Mouse (Mus musculus) embryonic facial prominence, embryonic 14.5 days (tissue): ENCODE results near the gene Nr3c2. TPM values are rescaled to one million over a fixed set of nuclear protein-coding genes. Genes with fewer than 3 reads are reported as not detected.

Experiments used
- ATAC-seq: fragments of 200-750 bp; cut with Nextera tagmentation; 2 replicates; pipeline ENCODE4 v1.8.0; 2017; ENCODE audit warnings: low read depth, moderate number of reproducible peaks, moderate TSS enrichment
- DNase-seq: peaks from one replicate; pipeline ENCODE4 v3.0.0-alpha.2; 2015; ENCODE audit warnings: low spot score
- H3K27ac ChIP-seq: fragments of 300-500 bp; sonication (generic); replicated peaks from 2 replicates; pipeline ENCODE4 v1.5.1; 2014; ENCODE audit warnings: low read depth, mild to moderate bottlenecking, low read length, moderate library complexity
- H3K27me3 ChIP-seq: fragments of 300-500 bp; sonication (generic); replicated peaks from 2 replicates; pipeline ENCODE4 v1.6.1; 2014; ENCODE audit warnings: low read length; ENCODE audit not compliant: control insufficient read depth, insufficient read depth
- H3K36me3 ChIP-seq: fragments of 300-500 bp; sonication (generic); 2 replicates; pipeline ENCODE4 v1.6.1; 2014; ENCODE audit warnings: low read length, mixed read lengths; ENCODE audit not compliant: control insufficient read depth, insufficient read depth
- H3K4me1 ChIP-seq: fragments of 300-500 bp; sonication (generic); 2 replicates; pipeline ENCODE4 v1.6.1; 2014; ENCODE audit warnings: antibody characterized with exemption, low read length; ENCODE audit not compliant: control insufficient read depth, insufficient read depth
- H3K4me2 ChIP-seq: fragments of 300-500 bp; sonication (generic); 2 replicates; pipeline ENCODE4 v1.6.1; 2014; ENCODE audit warnings: low read depth, mild to moderate bottlenecking, low read length, moderate library complexity, mixed read lengths
- H3K4me3 ChIP-seq: fragments of 300-500 bp; sonication (generic); 2 replicates; pipeline ENCODE4 v1.5.1; 2014; ENCODE audit warnings: low read depth, mild to moderate bottlenecking, low read length
- H3K9ac ChIP-seq: fragments of 300-500 bp; sonication (generic); 2 replicates; pipeline ENCODE4 v1.6.1; 2014; ENCODE audit warnings: low read depth, mild to moderate bottlenecking, low read length, moderate library complexity, mixed read lengths
- H3K9me3 ChIP-seq: fragments of 300-500 bp; sonication (generic); 2 replicates; pipeline ENCODE4 v1.6.1; 2016; ENCODE audit warnings: low read length; ENCODE audit not compliant: control insufficient read depth
- WGBS: fragments of 180-500 bp; shearing (Covaris S2); extraction: QIAGEN DNeasy Blood & Tissue Kit; methylation state at CpG from one replicate; pipeline ENCODE4 v1.1.7; 2014; 5-methylcytosine and 5-hydroxymethylcytosine counted together
- polyA plus RNA-seq: library from polyadenylated mRNA; unstranded; fragments of >200 nt; fragmentation: Nextera tagmentation; extraction: Ambion mirVana; gene quantifications from 2 replicates; pipeline ENCODE4 v1.2.1, GENCODE M21; 2014

Nr3c2 gene
- 6.5 and 7.7 TPM in 2 replicates for polyA plus RNA-seq

DNA sequence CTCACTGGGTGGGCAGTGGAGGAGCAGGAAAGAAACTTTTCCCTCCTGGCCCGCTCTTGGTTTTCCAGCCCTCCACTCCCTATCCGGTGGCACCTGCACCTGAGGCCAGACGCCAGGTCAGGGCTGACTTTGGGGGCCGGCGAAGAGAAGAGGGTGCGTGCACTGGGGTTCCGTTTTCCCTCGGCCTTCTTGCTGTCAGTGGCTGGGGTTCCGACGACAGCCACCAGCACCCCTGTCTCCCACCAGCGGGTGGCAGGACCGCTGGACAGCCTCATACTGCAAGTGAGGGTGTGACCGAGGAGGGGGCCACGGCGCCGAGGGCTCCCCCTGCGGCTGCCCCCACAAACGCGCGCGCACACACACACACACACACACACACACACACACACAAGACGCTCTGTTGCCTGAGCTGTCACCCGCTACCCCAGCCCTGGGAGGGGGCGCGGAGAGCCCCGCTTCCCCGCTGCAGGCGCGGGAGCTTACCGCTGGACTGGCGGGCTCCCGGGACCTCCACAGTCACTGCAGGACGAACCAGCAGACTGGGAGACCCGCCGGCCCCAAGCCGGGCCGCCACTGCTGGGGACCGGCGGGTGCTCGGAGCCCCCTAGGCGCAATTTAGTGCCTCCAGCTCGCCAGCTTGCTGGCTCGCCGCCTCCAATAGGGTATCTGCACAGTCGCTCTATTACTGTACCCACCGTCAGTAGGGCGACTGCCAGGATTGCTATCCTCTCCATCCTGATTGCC lies at the start of gene Nr3c2:
TSS of gene Nr3c2 (plus strand) at position 32 of the 744 bp plus-strand sequence.
- H3K27me3 ChIP-seq: peaks cover 55% of the 10 kb centered on the region
- H3K9me3 ChIP-seq: no peaks in the 10 kb centered on the region

DNA sequence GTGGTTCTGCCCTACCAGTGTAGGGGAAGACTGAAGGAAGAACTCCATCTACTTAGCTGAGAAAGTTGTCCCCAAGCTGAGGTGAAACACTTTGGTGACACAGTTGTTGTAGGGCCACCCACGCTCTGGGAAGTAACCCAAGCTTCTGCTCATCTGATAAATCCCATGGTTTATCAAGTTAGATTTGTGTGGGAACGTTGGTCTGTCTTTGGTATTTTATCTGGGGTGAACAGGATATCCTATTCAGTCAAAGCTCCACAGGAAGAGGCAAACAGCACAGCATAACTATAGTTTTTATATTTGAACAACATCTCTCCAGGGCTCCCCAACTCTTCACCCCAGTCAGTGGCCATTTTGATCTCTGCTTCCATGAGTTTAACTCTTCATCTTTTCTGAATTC lies 40.7 kb upstream of the Nr3c2 start:
- Histone ChIP-seq H3K9ac (no peak overlapping the region), H3K4me1 (no peaks in the 10 kb centered on the region), H3K27me3 (no peaks in the 10 kb centered on the region), H3K27ac (no peak overlapping the region), H3K36me3 (no peaks in the 10 kb centered on the region), H3K4me3 (no peak overlapping the region), H3K9me3 (no peaks in the 10 kb centered on the region), H3K4me2 (no peak overlapping the region)
- ATAC-seq (no peak), DNase-seq (no peak)
- 67% methylated on average over 2 of the region's 2 CpGs for WGBS

More for the DNA sequence above, at the start of gene Nr3c2:
- Histone ChIP-seq H3K4me2 (peak within 1 kb of the TSS; percentile 100), H3K9ac (peak within 1 kb of the TSS; percentile 63), H3K27ac (no peak within 1 kb of the TSS), H3K4me3 (peak within 1 kb of the TSS; percentile 67), H3K4me1 (0 out of 2 replicates have a peak, but pooled peaks cover 3% of the 10 kb centered on the region), H3K36me3 (no peaks in the 10 kb centered on the region)
- ATAC-seq: no peak
- peak; percentile 5 for DNase-seq
- WGBS: 0% methylated on average over 27 of the region's 47 CpGs

DNA sequence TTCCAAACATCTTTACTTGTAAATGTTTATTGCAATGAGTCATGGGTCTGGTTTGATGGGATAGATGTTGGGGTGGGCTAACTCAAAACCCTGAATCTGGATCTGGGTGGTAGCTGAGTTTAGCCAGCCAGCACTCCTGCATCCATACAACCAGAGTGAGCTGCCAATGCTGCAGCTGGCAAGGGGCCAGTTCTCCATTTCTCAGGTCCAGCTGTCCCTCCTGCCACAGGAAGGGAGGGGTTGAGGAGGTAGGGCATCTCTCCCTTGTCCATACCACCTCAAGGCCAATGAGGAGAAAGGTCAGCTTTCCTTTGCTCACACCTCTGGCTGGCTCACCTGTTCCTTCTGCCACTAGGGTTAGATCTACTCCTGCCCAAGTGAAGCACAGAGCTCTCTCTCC lies 39.5 kb upstream of the Nr3c2 start:
- Histone ChIP-seq H3K27me3 (no peaks in the 10 kb centered on the region), H3K9me3 (no peaks in the 10 kb centered on the region), H3K36me3 (no peaks in the 10 kb centered on the region), H3K27ac (no peak overlapping the region), H3K4me3 (no peak overlapping the region), H3K9ac (no peak overlapping the region), H3K4me1 (no peaks in the 10 kb centered on the region), H3K4me2 (no peak overlapping the region)
- ATAC-seq: no peak
- no peak for DNase-seq

DNA sequence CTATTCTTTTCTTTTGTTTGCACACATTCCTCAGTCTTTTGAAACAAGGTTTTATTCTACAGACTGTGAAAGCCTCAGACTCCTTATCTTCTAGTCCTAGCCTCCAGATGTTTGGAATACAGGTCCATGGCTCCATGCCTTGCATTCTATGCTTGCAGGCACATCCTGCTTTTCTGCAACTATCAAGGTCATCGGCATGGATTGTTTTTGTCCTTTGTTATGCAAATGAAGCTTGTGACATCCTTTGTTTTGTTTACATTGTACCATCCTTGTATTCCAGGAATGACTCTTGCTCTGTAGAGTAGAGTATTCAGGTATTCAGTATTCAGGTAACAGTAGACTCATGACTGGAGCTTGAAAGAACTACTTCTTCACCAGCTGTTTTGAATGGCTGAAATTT lies 36.2 kb upstream of the Nr3c2 start:
- Histone ChIP-seq H3K9ac (no peak overlapping the region), H3K27me3 (no peaks in the 10 kb centered on the region), H3K4me3 (no peak overlapping the region), H3K4me1 (no peaks in the 10 kb centered on the region), H3K27ac (no peak overlapping the region), H3K4me2 (no peak overlapping the region), H3K9me3 (no peaks in the 10 kb centered on the region), H3K36me3 (no peaks in the 10 kb centered on the region)
- WGBS: 98% methylated on average over 1 of the region's 1 CpGs
- DNase-seq (no peak), ATAC-seq (no peak)

DNA sequence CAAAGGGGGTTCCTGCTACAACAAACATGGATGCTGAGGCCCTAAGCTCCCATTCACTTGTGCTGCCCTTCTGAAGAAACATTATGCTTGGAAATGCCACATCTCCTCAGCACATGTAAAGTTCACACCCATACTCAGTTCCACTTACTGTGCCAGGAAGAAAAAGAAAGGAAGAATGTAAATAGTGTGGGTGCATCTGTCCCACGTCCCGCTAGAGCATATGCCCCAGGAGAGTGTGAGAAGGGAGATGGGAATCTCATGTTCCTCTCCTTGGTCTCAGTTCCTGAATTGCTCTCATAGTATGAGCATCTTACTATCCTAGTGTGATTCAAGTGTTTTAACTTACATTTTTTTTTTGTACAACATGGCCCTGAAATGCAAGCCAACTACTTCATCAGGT lies 22.4 kb upstream of the Nr3c2 start:
- H3K9me3 ChIP-seq: no peaks in the 10 kb centered on the region
- H3K4me3 ChIP-seq: no peak overlapping the region
- no peaks in the 10 kb centered on the region for H3K27me3 ChIP-seq
- ATAC-seq (no peak), DNase-seq (no peak)
- no peak overlapping the region for H3K9ac ChIP-seq
- no peaks in the 10 kb centered on the region for H3K4me1 ChIP-seq
- no peak overlapping the region for H3K4me2 ChIP-seq
- no peak overlapping the region for H3K27ac ChIP-seq
- no peaks in the 10 kb centered on the region for H3K36me3 ChIP-seq
- WGBS: 88% methylated on average over 2 of the region's 2 CpGs

DNA sequence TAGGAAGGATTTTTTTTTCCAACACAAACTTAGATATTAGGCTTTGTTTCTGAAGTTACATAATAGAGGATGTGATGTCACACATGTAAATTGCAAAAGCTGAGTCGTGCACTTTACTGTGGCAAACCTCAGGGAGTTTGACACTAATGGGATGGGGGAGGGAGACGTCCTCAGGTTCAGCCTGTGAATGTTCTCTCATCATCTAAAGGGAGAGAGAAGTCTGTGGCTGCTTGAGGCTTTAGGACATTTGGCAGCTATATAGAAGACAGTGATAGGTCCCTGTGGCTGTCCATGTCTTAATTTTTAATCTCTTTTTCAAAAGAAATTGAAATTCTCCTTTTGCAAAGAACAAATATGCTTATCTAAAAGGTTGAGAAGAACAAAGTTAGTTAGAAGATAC lies 2.2 kb upstream of the Nr3c2 start:
- no peaks in the 10 kb centered on the region for H3K9me3 ChIP-seq
- 0% methylated on average over 2 of the region's 2 CpGs for WGBS
- ATAC-seq: no peak

DNA sequence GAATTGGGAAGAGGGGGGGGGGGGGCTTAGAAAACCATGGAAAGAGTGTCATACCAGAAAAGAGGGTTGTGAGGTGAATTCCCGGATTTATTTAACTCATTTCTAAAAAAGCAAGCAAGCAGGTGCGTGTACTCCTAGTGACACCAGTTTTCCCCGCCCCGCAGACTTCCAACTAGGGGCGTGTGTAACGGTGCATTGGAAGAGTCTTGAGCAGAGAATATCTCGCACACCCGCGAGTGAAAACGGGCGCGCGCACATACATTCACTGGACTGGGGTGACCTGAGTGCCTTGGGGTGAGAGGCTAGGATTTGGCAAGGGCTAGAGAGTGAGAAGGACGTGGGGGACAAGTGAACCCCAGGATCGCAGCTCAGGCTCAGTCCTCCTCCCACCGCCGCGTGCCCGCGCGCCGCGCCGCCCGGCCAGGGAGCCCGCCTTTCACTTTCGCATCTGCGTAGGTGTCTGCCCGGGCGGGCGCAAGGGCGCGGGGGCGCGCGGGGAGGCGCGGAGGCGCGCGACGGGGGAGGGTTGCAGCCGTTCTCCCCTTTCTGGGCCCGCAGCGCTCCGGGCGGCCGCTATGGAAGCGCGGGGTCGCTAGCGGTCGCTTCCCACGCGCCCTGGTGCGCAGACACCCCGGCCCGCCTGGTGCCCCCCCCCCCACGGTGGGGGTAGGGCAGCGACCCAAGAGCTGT lies 376 bp upstream of the Nr3c2 start:
- H3K9me3 ChIP-seq: no peaks in the 10 kb centered on the region
- WGBS: 0% methylated on average over 13 of the region's 60 CpGs
- H3K4me2 ChIP-seq: peak overlapping the region; percentile 100
- H3K27me3 ChIP-seq: peaks cover 51% of the 10 kb centered on the region
- ATAC-seq (no peak), DNase-seq (peak; percentile 55)
- H3K36me3 ChIP-seq: no peaks in the 10 kb centered on the region
- H3K4me1 ChIP-seq: 0 out of 2 replicates have a peak, but pooled peaks cover 3% of the 10 kb centered on the region
- H3K9ac ChIP-seq: peak overlapping the region; percentile 63
- H3K4me3 ChIP-seq: peak overlapping the region; percentile 67
- H3K27ac ChIP-seq: no peak overlapping the region

More for the DNA sequence above, 2.2 kb upstream of the Nr3c2 start:
- peaks cover 35% of the 10 kb centered on the region for H3K27me3 ChIP-seq
- H3K27ac ChIP-seq: no peak overlapping the region
- DNase-seq: peak; percentile 3
- no peak overlapping the region for H3K4me2 ChIP-seq
- H3K9ac ChIP-seq: no peak overlapping the region
- H3K4me1 ChIP-seq: 0 out of 2 replicates have a peak, but pooled peaks cover 3% of the 10 kb centered on the region
- H3K4me3 ChIP-seq: no peak overlapping the region
- H3K36me3 ChIP-seq: no peaks in the 10 kb centered on the region

DNA sequence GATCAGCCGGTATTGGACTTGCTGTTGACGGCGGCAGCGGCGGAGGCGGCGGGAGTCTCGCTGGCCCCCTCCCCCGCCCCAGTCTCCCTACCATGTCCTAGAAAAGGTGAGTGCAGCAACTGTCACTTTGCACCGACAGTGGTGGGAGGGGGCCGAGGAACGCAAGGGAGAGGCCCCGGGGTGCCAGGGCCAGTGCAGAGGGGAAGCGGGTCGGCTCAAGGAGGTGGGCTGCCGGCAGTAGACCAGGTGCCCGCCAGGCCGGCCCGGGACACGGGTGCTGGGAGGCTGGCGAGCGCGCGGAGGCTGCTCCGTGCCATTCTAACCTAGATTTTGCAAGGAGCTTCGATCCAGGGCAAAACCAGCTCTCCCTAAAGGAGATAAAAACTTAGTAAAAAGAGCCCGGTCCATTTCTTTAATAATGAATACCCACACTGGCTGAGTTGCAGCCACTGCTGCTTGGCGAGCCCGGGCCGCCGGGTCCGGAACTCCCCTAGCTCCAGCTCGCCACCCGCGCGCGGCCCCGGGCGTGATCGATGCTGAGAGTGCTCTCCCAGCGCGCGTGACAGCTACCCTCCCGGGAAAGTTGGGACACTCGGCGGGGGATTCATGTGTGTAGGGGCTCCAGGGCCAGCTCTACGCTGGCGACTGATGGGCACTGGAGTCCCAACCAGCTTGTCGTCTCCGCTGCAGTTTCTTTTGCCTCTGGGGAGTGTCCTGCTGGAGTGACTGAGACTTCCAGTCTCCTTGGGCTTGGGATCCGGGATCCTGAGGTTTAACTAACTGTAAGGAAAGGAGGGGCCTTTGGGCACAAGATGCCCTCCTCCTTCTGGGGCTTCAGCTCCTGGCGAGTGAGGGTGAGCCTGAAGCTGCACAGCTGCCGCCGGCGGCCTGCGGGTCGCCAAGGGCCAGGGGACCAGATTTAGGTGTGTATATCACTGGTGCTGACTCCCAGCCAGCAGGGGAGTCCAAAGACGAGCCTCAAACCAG lies 1.2 kb downstream of the Nr3c2 start:
- Histone ChIP-seq H3K36me3 (no peaks in the 10 kb centered on the region), H3K4me2 (peak overlapping the region; percentile 100), H3K9ac (peak overlapping the region; percentile 63), H3K4me1 (0 out of 2 replicates have a peak, but pooled peaks cover 3% of the 10 kb centered on the region), H3K27ac (no peak overlapping the region), H3K27me3 (peaks cover 55% of the 10 kb centered on the region), H3K4me3 (peak overlapping the region; percentile 67), H3K9me3 (no peaks in the 10 kb centered on the region)
- DNase-seq (peak; percentile 22), ATAC-seq (no peak)
- WGBS: under 1% methylated on average over 57 of the region's 58 CpGs
